Mouse (Mus musculus) c-Kit-positive CD71-negative TER-119-negative erythroid progenitor cells, embryonic 14.5 days (primary cell): ENCODE data around the gene Slc30a1.

Experiments
- DNase-seq: peaks from one replicate; pipeline ENCODE4 v3.0.0-alpha.2; 2013; ENCODE audit warnings: low read depth

The Slc30a1 gene

DNA sequence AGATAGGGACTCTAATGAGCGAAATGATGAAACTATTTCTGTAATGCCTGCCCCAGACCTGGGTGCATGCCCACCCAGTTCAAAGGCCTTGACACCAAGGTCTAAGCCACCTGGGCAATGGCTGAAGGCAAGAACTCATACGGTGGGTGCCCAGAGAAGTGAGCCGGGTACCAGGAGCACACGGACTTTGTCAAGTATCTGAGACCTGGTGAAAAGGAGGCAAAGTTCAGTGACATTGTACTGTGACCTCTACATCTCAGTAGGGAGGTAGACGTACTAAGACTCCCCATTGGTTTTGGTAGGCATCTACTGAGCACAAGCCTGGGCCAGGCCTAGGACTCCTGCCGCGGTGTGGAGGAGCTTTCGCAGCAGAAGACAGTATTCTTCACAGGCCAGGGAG lies 38.8 kb downstream of the Slc30a1 start:
- DNase-seq: no peak

DNA sequence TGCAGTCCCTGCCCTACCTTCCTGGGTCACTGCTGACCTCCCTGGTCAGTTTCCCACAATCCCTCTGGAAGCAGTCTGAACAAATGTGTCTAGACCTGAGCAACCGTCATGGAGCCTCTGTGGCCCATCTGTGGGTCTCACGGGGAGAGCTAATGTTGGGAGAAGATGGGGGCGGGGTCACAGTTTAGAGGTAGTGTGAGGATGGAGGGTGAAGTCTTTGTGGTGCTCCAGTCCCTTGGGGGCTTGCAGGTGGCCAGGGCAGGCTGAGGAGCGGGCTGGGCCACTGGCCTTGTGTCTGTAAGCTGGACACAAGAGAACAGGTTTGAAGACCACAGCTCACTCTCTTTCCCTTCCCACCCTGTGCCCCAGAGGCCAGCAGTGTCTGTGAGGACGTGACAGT lies 39.2 kb downstream of the Slc30a1 start:
- no peak for DNase-seq

DNA sequence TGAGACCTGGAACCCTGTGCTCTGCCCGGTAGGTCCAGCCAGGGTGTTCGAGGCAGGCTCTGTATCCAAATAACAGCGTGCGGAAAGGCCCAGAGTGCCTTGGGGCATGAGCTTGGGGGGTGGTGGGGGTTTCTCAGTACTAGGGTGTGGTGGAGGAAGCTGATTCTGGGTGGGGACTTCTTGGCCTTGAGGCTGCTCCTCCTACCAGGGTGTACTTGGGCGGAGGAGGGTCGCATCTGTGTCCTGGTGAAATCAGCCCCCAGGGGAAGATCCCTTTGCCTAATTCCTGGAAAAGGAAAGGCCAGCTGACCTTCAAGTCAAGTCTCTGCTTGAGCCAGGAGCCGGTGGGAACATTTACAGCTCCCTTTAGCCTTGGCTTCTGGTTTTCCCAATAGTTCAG lies 39.7 kb downstream of the Slc30a1 start:
- DNase-seq: no peak

DNA sequence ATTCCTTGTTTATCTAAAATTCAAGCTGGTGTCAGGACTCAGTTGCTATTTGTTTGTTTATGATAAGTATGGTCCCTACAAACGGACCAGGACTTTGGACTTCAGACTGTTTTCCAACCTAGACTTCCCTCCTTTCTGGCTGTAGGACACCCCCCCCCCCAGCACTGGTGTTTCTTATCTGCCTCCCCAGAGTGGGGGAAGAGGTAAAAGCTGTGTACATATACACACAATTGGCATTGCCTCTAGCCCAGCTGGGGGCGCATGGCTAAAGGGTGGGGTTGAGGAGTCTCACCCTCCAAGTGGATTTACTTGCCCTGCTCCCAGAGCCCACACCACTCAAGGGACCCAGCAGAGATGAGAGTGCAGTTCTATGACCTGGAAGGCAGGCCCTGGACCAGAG lies 40.3 kb downstream of the Slc30a1 start:
- DNase-seq: no peak

DNA sequence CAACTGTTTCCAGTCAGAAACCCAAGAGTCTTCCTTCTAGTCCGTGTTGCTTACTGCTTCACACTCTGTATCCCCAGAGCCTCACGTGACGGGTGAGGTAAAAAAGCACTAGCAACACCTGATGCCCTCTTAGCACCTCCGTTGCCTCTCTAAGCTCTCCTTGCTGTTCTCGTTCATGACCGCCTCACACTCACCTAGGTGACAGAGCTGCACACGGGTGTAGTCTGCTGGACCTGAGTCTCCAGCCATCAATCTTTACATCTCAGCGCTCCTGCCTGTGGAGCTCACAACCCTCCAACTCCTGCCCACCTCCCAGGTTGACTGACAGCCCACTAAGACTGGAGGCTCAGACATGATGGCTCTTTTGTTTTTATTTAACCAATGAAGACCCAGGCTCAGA lies 41.2 kb downstream of the Slc30a1 start:
- DNase-seq: no peak

DNA sequence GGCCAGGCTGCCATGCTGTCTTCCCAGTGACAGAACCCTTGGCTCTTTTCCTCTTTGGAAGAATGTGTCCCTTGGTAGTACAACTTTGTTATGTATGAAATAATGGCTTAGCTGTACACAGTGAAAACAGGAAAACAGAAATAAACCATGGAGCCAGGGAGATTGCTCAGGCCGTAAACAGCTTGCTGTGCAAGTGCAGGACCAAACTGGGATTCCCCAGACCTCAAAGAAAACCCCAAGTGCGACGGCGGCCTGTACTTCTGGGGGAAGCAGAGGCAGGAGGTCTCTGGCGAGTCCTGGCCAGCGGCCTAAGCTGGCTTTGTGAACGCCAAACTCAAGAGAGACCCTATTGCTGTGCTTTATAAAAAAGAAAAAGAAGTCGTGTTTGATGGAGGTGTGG lies 42.0 kb downstream of the Slc30a1 start:
- no peak for DNase-seq

DNA sequence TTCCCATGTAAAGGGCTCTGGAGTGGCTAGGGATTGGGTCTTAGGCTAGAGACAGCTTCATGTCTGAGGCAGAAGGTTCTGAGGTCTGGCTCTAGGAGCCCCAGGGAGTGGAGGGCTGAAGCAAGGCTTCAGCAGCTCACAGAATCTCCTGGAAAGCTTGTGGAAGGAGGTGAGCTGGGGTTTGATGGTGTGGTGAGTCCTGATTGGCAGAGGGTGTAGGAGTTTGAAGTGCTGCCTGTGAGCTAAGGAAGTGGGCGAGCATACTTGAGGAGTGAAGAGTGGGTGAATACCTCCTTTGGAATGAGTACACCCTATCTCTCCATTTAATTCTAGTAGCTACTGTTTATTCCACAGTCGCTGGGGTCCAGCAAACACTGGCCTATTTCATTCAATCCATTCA lies 44.0 kb downstream of the Slc30a1 start:
- no peak for DNase-seq

DNA sequence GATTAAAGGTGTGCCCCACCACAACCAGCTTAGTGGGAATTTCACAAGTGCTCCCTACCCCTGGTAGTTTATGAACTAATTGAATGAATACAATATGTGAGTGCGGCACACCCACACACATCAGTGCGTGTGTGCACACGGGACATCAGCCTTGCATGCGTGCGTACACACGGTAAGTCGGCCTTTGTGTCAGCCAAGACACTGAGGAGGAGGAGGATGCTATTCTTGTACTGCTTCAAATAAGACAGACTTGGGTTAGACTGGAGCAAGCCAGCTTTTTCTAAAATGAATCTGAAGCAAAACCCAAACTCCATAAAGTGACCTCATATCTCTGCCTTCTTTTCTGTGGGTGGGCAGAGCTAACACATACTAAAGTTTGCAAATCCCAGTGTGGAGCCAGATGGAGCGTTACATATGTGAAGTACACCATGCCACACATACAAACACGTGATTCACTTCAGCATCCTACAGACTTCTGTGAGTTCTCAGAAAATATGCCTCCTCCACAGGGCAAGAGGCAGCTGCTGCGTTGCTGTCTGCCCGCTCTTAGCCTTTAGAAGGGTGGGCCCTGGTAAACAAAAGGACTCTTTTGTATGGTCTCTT lies 46.3 kb downstream of the Slc30a1 start:
- no peak for DNase-seq

DNA sequence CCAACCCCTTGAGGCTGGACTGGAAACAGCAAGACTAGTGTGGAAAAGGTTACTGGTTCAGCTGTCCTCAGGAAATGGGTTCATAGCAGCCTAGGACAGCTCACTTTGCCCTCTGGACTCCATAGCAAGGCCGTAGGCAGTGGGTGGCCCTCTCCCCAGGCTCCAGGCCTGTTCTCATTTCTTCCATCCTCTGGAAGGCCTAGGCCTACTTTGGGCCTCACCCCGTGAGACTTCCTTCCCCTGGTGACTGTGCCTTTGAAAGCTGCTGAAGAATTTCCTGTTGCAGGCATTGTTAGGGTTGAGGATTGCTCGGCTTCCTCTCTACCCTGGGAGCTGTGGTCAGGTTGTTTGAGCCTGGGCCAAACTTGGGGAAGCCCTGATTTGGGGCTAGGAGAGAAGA lies 48.5 kb downstream of the Slc30a1 start:
- DNase-seq: no peak

DNA sequence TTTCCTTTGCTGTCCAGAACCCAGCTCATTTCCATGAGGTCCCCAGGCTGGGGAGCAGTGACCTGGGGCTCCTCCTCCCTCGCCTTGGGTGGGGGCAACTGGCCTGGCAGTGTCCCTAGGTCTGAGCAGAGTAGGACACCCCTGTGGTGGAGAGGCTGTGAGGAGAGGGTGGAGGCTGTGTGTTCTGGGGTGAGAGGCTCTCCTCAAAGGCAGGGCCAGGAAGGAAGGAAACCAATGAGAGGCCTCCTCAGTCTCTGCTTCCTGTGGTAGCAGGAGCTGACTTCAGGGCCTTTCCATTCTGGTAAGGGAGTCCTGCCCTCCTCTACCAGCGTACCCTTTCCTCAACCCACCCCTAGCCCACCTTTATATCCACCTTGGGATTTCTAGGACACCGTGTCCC lies 49.7 kb downstream of the Slc30a1 start:
- DNase-seq: no peak

DNA sequence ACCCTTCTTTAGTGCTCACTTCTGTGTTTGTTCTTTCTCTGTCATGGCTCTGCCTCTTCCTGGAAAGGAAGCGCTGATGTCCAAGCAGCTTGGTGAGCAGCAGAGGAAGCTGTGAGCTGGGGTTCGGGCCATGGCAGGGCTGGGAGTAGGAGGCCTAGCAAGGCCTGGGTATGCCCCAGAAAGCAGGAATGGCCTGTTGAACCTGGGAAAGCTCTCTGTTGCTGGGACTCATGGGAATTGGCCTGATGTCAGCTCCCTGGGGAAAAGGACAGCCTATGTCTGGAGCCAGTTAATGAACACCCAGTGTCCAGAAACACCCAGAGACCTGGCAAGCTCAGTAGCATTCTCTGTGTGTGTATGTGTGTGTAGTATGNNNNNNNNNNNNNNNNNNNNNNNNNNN lies 50.3 kb downstream of the Slc30a1 start:
- DNase-seq: no peak

DNA sequence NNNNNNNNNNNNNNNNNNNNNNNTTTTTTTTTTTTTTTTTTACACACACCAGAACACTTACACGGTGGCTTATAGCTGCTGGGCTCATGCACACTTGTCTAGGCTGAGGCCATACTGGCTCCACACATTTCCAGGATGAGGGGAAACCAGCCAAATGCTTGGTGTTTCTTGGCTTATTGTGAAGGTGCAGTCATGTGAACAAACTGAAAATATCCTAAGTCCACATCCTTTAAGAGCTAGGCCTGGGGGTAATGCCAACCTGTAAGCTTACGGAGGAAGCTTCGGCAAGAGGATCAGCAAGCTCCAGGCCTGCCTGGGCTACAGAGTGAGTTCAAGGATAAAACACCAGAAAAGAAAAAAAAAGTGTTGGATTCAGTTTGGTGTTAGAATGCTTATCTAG lies 50.8 kb downstream of the Slc30a1 start:
- DNase-seq: no peak

DNA sequence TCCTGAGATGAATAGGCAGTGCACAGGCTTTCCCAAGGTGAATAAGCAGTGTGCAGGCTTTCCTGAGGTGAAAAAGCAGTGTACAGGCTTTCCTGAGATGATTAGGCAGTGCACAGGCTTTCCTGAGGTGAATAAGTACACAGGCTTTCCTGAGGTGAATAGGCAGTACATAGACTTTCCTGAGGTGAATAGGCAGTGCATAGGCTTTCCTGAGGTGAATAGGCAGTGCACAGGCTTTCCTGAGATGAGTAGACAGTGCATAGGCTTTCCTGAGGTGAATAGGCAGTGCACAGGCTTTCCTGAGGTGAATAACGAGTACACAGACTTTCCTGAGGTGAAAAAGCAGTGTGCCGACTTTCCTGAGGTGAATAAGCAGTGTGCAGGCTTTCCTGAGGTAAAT lies 54.4 kb downstream of the Slc30a1 start:
- DNase-seq: no peak
